Mouse (Mus musculus) bone marrow macrophage, adult 2 months (primary cell): ENCODE results near the gene Htr3b.

Source experiments
- CTCF ChIP-seq: IDR thresholded peaks from 2 replicates; pipeline ENCODE4 v1.5.1; 2012; ENCODE audit warnings: low read depth, mild to moderate bottlenecking, low read length, moderate library complexity
- POLR2A ChIP-seq: IDR thresholded peaks from 2 replicates; pipeline ENCODE4 v1.6.1; 2012; ENCODE audit warnings: mild to moderate bottlenecking, low read depth, low read length, borderline replicate concordance

DNA sequence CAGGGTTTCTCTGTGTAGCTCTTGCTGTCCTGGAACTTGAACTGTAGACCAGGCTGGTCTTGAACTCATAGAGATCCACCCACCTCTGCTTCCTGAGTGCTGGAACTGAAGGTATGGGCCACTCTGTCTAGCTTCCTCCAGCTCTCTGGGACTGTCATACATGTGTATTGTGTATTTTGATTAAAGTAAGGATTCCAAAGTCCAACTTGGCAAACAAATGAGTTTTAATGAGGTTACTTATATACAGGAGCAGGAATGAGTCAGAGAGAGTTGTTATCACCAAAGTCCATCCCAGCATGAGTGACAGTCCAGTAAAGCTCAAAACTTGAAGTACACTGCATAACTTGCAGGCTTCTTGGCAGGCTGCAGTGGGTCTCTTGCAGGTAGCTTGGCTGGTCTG lies 17.0 kb upstream of the Htr3b start:
- TF ChIP-seq POLR2A (no peak), CTCF (no peak)
